Mouse (Mus musculus) spleen, postnatal 36 days (tissue): Measurements from ENCODE around the gene Nme6.
A peak's percentile ranks its signal among the peaks of the same experiment; 100 is the strongest.
"Not testable (repeated sequence)": the region's sequence is repeated elsewhere in the genome, so short reads cannot be mapped to it uniquely, and the experiment has no call there.

ENCODE experiments used
- DNase-seq, 2 experiments: peaks; one replicate each; pipeline ENCODE4 v3.0.0; 2022; ENCODE audit warnings: low spot score in 2 of 2, mixed read lengths in 1 of 2

Nme6 gene

GRCm38 (mm10) chr9:109832391-109833087 is at the start of gene Nme6:
Gene Nme6 (plus strand): TSS chr9:109832749.
- DNase-seq: peak; percentile 80 to 81

GRCm38 (mm10) chr9:109790570-109790969 is 42.0 kb upstream of the Nme6 start, which contains the start of gene Fbxw27:
Gene Fbxw27 (minus strand): TSS chr9:109790670.
- not testable (repeated sequence) for DNase-seq

- DNase-seq: no peak
These were observed 37.3 kb upstream of the Nme6 start for GRCm38 (mm10) chr9:109795221-109795620.

- DNase-seq: no peak
These were observed 36.7 kb upstream of the Nme6 start for GRCm38 (mm10) chr9:109795811-109796210.

- DNase-seq: no peak
These were observed 34.5 kb upstream of the Nme6 start for GRCm38 (mm10) chr9:109798051-109798450.

- not testable (repeated sequence) for DNase-seq
These were observed 27.0 kb upstream of the Nme6 start for GRCm38 (mm10) chr9:109805596-109805995.

GRCm38 (mm10) chr9:109806260-109806659 is 26.3 kb upstream of the Nme6 start:
- no peak for DNase-seq

- no peak for DNase-seq
These were observed 25.8 kb upstream of the Nme6 start for GRCm38 (mm10) chr9:109806695-109807293.

GRCm38 (mm10) chr9:109807898-109808297 is 24.7 kb upstream of the Nme6 start:
- no peak for DNase-seq

- no peak for DNase-seq
These were observed 20.6 kb upstream of the Nme6 start, which contains the start of gene Spink8 for GRCm38 (mm10) chr9:109811980-109812379. Gene Spink8 (plus strand): TSS chr9:109812280.

- no peak for DNase-seq
These were observed 19.1 kb upstream of the Nme6 start for GRCm38 (mm10) chr9:109813424-109813823.

- no peak for DNase-seq
These were observed 16.2 kb upstream of the Nme6 start for GRCm38 (mm10) chr9:109816341-109816740.

- no peak for DNase-seq
These were observed 6.8 kb upstream of the Nme6 start for GRCm38 (mm10) chr9:109825739-109826138.

- no peak for DNase-seq
These were observed 6.4 kb upstream of the Nme6 start for GRCm38 (mm10) chr9:109826181-109826580.

GRCm38 (mm10) chr9:109833088-109833412 is 501 bp downstream of the Nme6 start:
- no peak for DNase-seq

- DNase-seq: peak in 1 of 2 experiments; percentile 25
These were observed 16.8 kb downstream of the Nme6 start, which contains the start of gene Camp for GRCm38 (mm10) chr9:109849312-109849758. Gene Camp (minus strand): TSS chr9:109849617.

GRCm38 (mm10) chr9:109850099-109850498 is 17.6 kb downstream of the Nme6 start:
- no peak for DNase-seq

GRCm38 (mm10) chr9:109854341-109854740 is 21.8 kb downstream of the Nme6 start:
- no peak for DNase-seq

- no peak for DNase-seq
These were observed 23.4 kb downstream of the Nme6 start for GRCm38 (mm10) chr9:109855947-109856346.

- DNase-seq: peak; percentile 57 to 72
These were observed 30.0 kb downstream of the Nme6 start for GRCm38 (mm10) chr9:109862397-109863044.

GRCm38 (mm10) chr9:109863085-109863484 is 30.5 kb downstream of the Nme6 start:
- no peak for DNase-seq

- no peak for DNase-seq
These were observed 33.7 kb downstream of the Nme6 start for GRCm38 (mm10) chr9:109866218-109866617.
